Mouse (Mus musculus) brain, embryonic 14.5 days (tissue): ENCODE results near the gene Olfr51.

Experiments used
- CTCF ChIP-seq: fragments of 200-500 bp; IDR thresholded peaks from 2 replicates; pipeline ENCODE4 v1.5.1; 2012; ENCODE audit warnings: inconsistent platforms, mild to moderate bottlenecking, moderate library complexity, borderline replicate concordance; ENCODE audit not compliant: insufficient read depth, insufficient read length; ENCODE audit errors: extremely low read depth
- POLR2A ChIP-seq: fragments of 200-500 bp; IDR thresholded peaks from 2 replicates; pipeline ENCODE4 v1.6.1; 2012; ENCODE audit warnings: mild to moderate bottlenecking, inconsistent platforms, borderline replicate concordance; ENCODE audit not compliant: poor library complexity, insufficient read depth, insufficient read length, severe bottlenecking; ENCODE audit errors: extremely low read depth

DNA sequence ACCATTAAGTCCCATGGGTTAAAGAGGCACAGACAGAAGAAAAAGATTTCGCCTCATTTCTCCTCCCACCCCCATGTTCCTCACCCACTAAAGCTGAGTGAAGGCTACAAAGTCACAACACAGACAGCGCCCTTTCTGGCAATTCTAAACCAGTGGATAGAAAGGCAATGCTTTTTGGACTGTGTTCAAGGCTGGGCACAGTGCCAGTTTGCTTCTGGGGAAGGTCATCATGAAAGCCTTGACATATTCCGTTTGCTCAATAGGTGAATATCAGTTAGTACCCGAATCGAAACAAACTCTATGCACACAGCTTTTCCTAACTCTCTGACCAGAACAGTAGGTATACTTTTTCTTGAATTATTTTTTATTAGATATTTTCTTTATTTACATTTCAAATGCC is 8.4 kb downstream of the Olfr51 start:
- TF ChIP-seq CTCF (no peak), POLR2A (no peak)
